Mouse (Mus musculus): ENCODE measurements around the gene Ahsg.

Gene Ahsg

GRCm38 (mm10) chr16:22890683-22891510 is at the start of gene Ahsg:
Ahsg (plus strand) TSS chr16:22891277.
- no peak for DNase-seq (ENCODE audit: low spot score in 2 of 2)

GRCm38 (mm10) chr16:22842871-22843270 is 48.2 kb upstream of the Ahsg start:
- no peak for DNase-seq (ENCODE audit: low spot score in 2 of 2)

GRCm38 (mm10) chr16:22844061-22844801 is 46.8 kb upstream of the Ahsg start:
- DNase-seq (ENCODE audit: low spot score in 2 of 2), result peak; percentile 33 to 70

- no peak for DNase-seq (ENCODE audit: low spot score in 2 of 2)
Observed at GRCm38 (mm10) chr16:22844834-22845233, 46.2 kb upstream of the Ahsg start.

- DNase-seq (ENCODE audit: low spot score in 2 of 2), result no peak
Observed at GRCm38 (mm10) chr16:22845481-22845880, 45.6 kb upstream of the Ahsg start.

GRCm38 (mm10) chr16:22847686-22848085 is 43.4 kb upstream of the Ahsg start:
- no peak for DNase-seq (ENCODE audit: low spot score in 2 of 2)

GRCm38 (mm10) chr16:22848331-22848730 is 42.7 kb upstream of the Ahsg start:
- DNase-seq (ENCODE audit: low spot score in 2 of 2), result no peak

- no peak for DNase-seq (ENCODE audit: low spot score in 2 of 2)
Observed at GRCm38 (mm10) chr16:22852709-22853108, 38.4 kb upstream of the Ahsg start.

GRCm38 (mm10) chr16:22856773-22857172 is 34.3 kb upstream of the Ahsg start:
- no peak for DNase-seq (ENCODE audit: low spot score in 2 of 2)

- peak; percentile 99 for DNase-seq (ENCODE audit: low spot score in 2 of 2)
Observed at GRCm38 (mm10) chr16:22857431-22858113, 33.5 kb upstream of the Ahsg start, which contains the start of the genes Tbccd1 and Dnajb11. Tbccd1 (minus strand) TSS chr16:22857669. Dnajb11 (plus strand) TSS chr16:22857845.

- DNase-seq (ENCODE audit: low spot score in 2 of 2), result no peak
Observed at GRCm38 (mm10) chr16:22872397-22872796, 18.7 kb upstream of the Ahsg start.

- DNase-seq (ENCODE audit: low spot score in 2 of 2), result no peak
Observed at GRCm38 (mm10) chr16:22873369-22873768, 17.7 kb upstream of the Ahsg start.

- DNase-seq (ENCODE audit: low spot score in 2 of 2), result peak in 1 of 2 experiments; percentile 29
Observed at GRCm38 (mm10) chr16:22876218-22877043, 14.6 kb upstream of the Ahsg start.

GRCm38 (mm10) chr16:22877660-22878390 is 13.3 kb upstream of the Ahsg start:
- DNase-seq (ENCODE audit: low spot score in 2 of 2), result no peak

- no peak for DNase-seq (ENCODE audit: low spot score in 2 of 2)
Observed at GRCm38 (mm10) chr16:22878716-22879115, 12.4 kb upstream of the Ahsg start.

- DNase-seq (ENCODE audit: low spot score in 2 of 2), result no peak
Observed at GRCm38 (mm10) chr16:22879945-22880595, 11.0 kb upstream of the Ahsg start.

GRCm38 (mm10) chr16:22880900-22881299 is 10.2 kb upstream of the Ahsg start:
- DNase-seq (ENCODE audit: low spot score in 2 of 2), result no peak

GRCm38 (mm10) chr16:22881487-22881886 is 9.6 kb upstream of the Ahsg start:
- no peak for DNase-seq (ENCODE audit: low spot score in 2 of 2)

- DNase-seq (ENCODE audit: low spot score in 2 of 2), result no peak
Observed at GRCm38 (mm10) chr16:22883441-22883840, 7.6 kb upstream of the Ahsg start.

GRCm38 (mm10) chr16:22885356-22885755 is 5.7 kb upstream of the Ahsg start:
- DNase-seq (ENCODE audit: low spot score in 2 of 2), result no peak
